32 mouse cellular contexts compared by ENCODE assay signal in the genomic region with DNA sequence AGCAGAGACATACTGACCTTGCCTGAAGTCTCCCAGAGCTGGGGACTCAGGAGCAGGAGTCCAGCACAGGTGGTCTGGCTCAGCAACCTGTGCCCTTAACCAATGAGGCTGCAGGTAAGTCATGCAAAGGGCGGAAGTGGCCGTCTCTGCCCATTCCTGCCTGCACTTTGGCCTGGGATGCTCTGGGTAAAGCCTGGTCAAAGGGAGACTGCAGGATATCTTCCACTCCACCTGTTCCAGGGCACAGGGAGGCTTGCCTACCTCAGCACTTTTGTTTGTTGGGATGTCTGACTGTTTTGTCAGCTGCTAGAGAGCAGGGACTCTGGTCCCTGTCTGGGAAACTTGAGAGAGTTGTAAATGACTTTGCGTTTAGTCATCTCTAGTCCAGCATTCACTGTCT. TPM values are rescaled to one million over a fixed set of nuclear protein-coding genes. Genes with fewer than 3 reads are reported as not detected.
DNase-seq lines count a peak whose midpoint lies in the region; ATAC-seq and TF ChIP-seq lines count a peak whose summit lies in the region.
"Had no signal": no experiment of that assay in that cellular context is flagged by ENCODE, and none has a peak within 500 bp of the region (broad histone marks: within the 10 kb centered on the region; RNA-seq: fewer than 3 reads in every experiment).

No protein-coding gene starts in this region.

- DNase-seq in kidney, adult 11 months = peak; percentile 75
- no peak for DNase-seq in kidney, postnatal 0 days (ENCODE audit: low spot score)
- no peak for DNase-seq in cerebellum, adult 2 months
- no peak for DNase-seq in heart, postnatal 36 days
- DNase-seq: adrenal gland, postnatal 36 days; cerebellum, adult 9-11 months; gastrocnemius, postnatal 14 days; heart, adult 18-20 months; heart, postnatal 10 days; layer of hippocampus, postnatal 36 days; liver, embryonic 13.5 days; lung, adult 2 months; lung, postnatal 14 days; midbrain, embryonic 14.5 days; thymus, adult 2 months had no signal

- H3ac ChIP-seq in myocyte (ENCODE audit: control insufficient read depth, insufficient read length) = no peak overlapping the region

- TF ChIP-seq CTCF in kidney, postnatal 0 days (IDR thresholded peaks at IDR 0.05; ENCODE audit: low read depth) = no peak
- no peak for TF ChIP-seq CTCF in cerebellum, adult 2 months (IDR thresholded peaks at IDR 0.05; ENCODE audit: borderline replicate concordance, insufficient read depth, low read depth, low read length)

- no peak overlapping the region for H3K9ac ChIP-seq in kidney, embryonic 14.5 days (ENCODE audit: low read depth, low read length)
- no peak overlapping the region for H3K9ac ChIP-seq in intestine, embryonic 16.5 days (ENCODE audit: low read depth, low read length)
- H3K9ac ChIP-seq in kidney, postnatal 0 days (ENCODE audit: low read depth, low read length) = no peak overlapping the region
- no peak overlapping the region for H3K9ac ChIP-seq in midbrain, embryonic 13.5 days (replicated peaks)
- H3K9ac ChIP-seq: embryonic facial prominence, embryonic 15.5 days; heart, embryonic 12.5 days; hindbrain, embryonic 14.5 days; limb, embryonic 12.5 days; liver, embryonic 13.5 days had no signal

- H3K4me1 ChIP-seq in kidney, embryonic 14.5 days (ENCODE audit: control insufficient read depth, insufficient read depth, low read length) = no peaks in the 10 kb centered on the region; the same call in 1 of the 2 replicates
- H3K4me1 ChIP-seq in intestine, embryonic 16.5 days (ENCODE audit: control insufficient read depth, insufficient read depth, low read length) = peaks cover 8% of the 10 kb centered on the region; the same call in 1 of the 2 replicates
- H3K4me1 ChIP-seq in kidney, postnatal 0 days (replicated peaks; ENCODE audit: insufficient read depth, low read length) = no peaks in the 10 kb centered on the region
- H3K4me1 ChIP-seq in cerebellum, adult 2 months (ENCODE audit: control insufficient read depth, insufficient read depth, low read length) = no peaks in the 10 kb centered on the region
- H3K4me1 ChIP-seq in midbrain, embryonic 13.5 days (replicated peaks) = no peaks in the 10 kb centered on the region
- H3K4me1 ChIP-seq: embryonic facial prominence, embryonic 15.5 days; limb, embryonic 12.5 days had no signal

- intact Hi-C loops in heart, postnatal 36 days (cut with DNase I) = no loop called here

- no peak overlapping the region for H3K4me3 ChIP-seq in kidney, embryonic 14.5 days (ENCODE audit: low read length)
- H3K4me3 ChIP-seq in intestine, embryonic 16.5 days (ENCODE audit: low read length) = no peak overlapping the region
- no peak overlapping the region for H3K4me3 ChIP-seq in kidney, postnatal 0 days (replicated peaks; ENCODE audit: low read depth, low read length)
- H3K4me3 ChIP-seq in myocyte = no peak overlapping the region
- H3K4me3 ChIP-seq in cerebellum, adult 2 months (replicated peaks; ENCODE audit: insufficient read depth, low read depth, low read length) = no peak overlapping the region
- H3K4me3 ChIP-seq in midbrain, embryonic 13.5 days (replicated peaks) = no peak overlapping the region
- H3K4me3 ChIP-seq: embryonic facial prominence, embryonic 15.5 days; heart, embryonic 12.5 days; limb, embryonic 12.5 days; liver, embryonic 13.5 days had no signal

- H3K27ac ChIP-seq in kidney, embryonic 14.5 days (ENCODE audit: low read depth, low read length) = no peak overlapping the region
- 0 out of 2 replicates have a peak overlapping the region, but pooled peaks have one; percentile 8 for H3K27ac ChIP-seq in intestine, embryonic 16.5 days (ENCODE audit: low read length)
- H3K27ac ChIP-seq in kidney, postnatal 0 days = no peak overlapping the region
- no peak overlapping the region for H3K27ac ChIP-seq in cerebellum, adult 2 months (ENCODE audit: insufficient read depth, low read length)
- no peak overlapping the region for H3K27ac ChIP-seq in midbrain, embryonic 13.5 days
- H3K27ac ChIP-seq: embryonic facial prominence, embryonic 15.5 days; hindbrain, embryonic 14.5 days; limb, embryonic 12.5 days; liver, embryonic 13.5 days; stomach, postnatal 0 days had no signal

- no peak for TF ChIP-seq POLR2A in myocyte (IDR thresholded peaks at IDR 0.05; ENCODE audit: insufficient read length, low read depth)
- no peak for TF ChIP-seq POLR2A in cerebellum, adult 2 months (IDR thresholded peaks at IDR 0.05; ENCODE audit: borderline replicate concordance, insufficient read depth, low read length)

- H3K4me2 ChIP-seq in kidney, embryonic 14.5 days (replicated peaks; ENCODE audit: low read depth, low read length) = no peak overlapping the region
- H3K4me2 ChIP-seq in intestine, embryonic 16.5 days (ENCODE audit: low read depth, low read length) = no peak overlapping the region
- H3K4me2 ChIP-seq in kidney, postnatal 0 days (ENCODE audit: low read length) = no peak overlapping the region
- H3K4me2 ChIP-seq in myocyte (ENCODE audit: low read depth) = no peak overlapping the region
- no peak overlapping the region for H3K4me2 ChIP-seq in midbrain, embryonic 13.5 days (replicated peaks)
- H3K4me2 ChIP-seq: embryonic facial prominence, embryonic 15.5 days; heart, embryonic 12.5 days; hindbrain, embryonic 14.5 days; limb, embryonic 12.5 days; liver, embryonic 13.5 days had no signal

- H3K79me2 ChIP-seq in myocyte (ENCODE audit: control insufficient read depth, insufficient read depth) = no peaks in the 10 kb centered on the region

- 49% methylated on average over 3 of the region's 3 CpGs for WGBS in kidney, embryonic 14.5 days
- 67% methylated on average over 3 of the region's 3 CpGs for WGBS in intestine, embryonic 16.5 days
- 67% methylated on average over 3 of the region's 3 CpGs for WGBS in kidney, postnatal 0 days
- 92% methylated on average over 3 of the region's 3 CpGs for WGBS in cerebellum, adult 2 months
- 80% methylated on average over 3 of the region's 3 CpGs for WGBS in midbrain, embryonic 13.5 days

- no peaks in the 10 kb centered on the region for H3K27me3 ChIP-seq in kidney, embryonic 14.5 days (ENCODE audit: control insufficient read depth, insufficient read depth, low read length)
- H3K27me3 ChIP-seq in intestine, embryonic 16.5 days (replicated peaks; ENCODE audit: control insufficient read depth, insufficient read depth, low read length) = no peaks in the 10 kb centered on the region
- no peaks in the 10 kb centered on the region for H3K27me3 ChIP-seq in kidney, postnatal 0 days (ENCODE audit: insufficient read depth, low read length)
- no peaks in the 10 kb centered on the region for H3K27me3 ChIP-seq in myocyte (ENCODE audit: control insufficient read depth, insufficient read depth, insufficient read length)
- no peaks in the 10 kb centered on the region for H3K27me3 ChIP-seq in cerebellum, adult 2 months (ENCODE audit: control insufficient read depth, insufficient read depth, low read length)
- no peaks in the 10 kb centered on the region for H3K27me3 ChIP-seq in midbrain, embryonic 13.5 days
- H3K27me3 ChIP-seq: embryonic facial prominence, embryonic 15.5 days; heart, embryonic 12.5 days; limb, embryonic 12.5 days; liver, embryonic 13.5 days; Patski had no signal

- H3K36me3 ChIP-seq in kidney, embryonic 14.5 days (ENCODE audit: control insufficient read depth, insufficient read depth, low read length) = no peaks in the 10 kb centered on the region
- H3K36me3 ChIP-seq in intestine, embryonic 16.5 days (ENCODE audit: control insufficient read depth, insufficient read depth, low read length) = no peaks in the 10 kb centered on the region
- no peaks in the 10 kb centered on the region for H3K36me3 ChIP-seq in kidney, postnatal 0 days (ENCODE audit: insufficient read depth, low read length)
- H3K36me3 ChIP-seq in myocyte (ENCODE audit: control insufficient read depth, insufficient read depth) = no peaks in the 10 kb centered on the region
- H3K36me3 ChIP-seq in midbrain, embryonic 13.5 days = no peaks in the 10 kb centered on the region
- H3K36me3 ChIP-seq: embryonic facial prominence, embryonic 15.5 days; heart, embryonic 12.5 days; limb, embryonic 12.5 days; liver, embryonic 13.5 days had no signal

- H3K9me3 ChIP-seq in kidney, embryonic 14.5 days (ENCODE audit: control insufficient read depth, low read length) = no peaks in the 10 kb centered on the region
- no peaks in the 10 kb centered on the region for H3K9me3 ChIP-seq in intestine, embryonic 16.5 days (ENCODE audit: control insufficient read depth, low read length)
- no peaks in the 10 kb centered on the region for H3K9me3 ChIP-seq in kidney, postnatal 0 days (replicated peaks; ENCODE audit: low read length)
- H3K9me3 ChIP-seq in midbrain, embryonic 13.5 days = no peaks in the 10 kb centered on the region
- H3K9me3 ChIP-seq: embryonic facial prominence, embryonic 15.5 days; heart, embryonic 12.5 days; limb, embryonic 12.5 days; liver, embryonic 13.5 days had no signal

- ATAC-seq in kidney, embryonic 14.5 days (ENCODE audit: low FRiP score, low TSS enrichment) = no peak
- ATAC-seq in intestine, embryonic 16.5 days = peak; percentile 49
- peak; percentile 69 for ATAC-seq in kidney, postnatal 0 days (replicated peaks; ENCODE audit: low FRiP score, low read depth)
- ATAC-seq in midbrain, embryonic 13.5 days = no peak
- ATAC-seq: forebrain, embryonic 14.5 days; inflammation-experienced regulatory T-cells, adult 6 months; Patski had no signal

RNA-seq across cellular contexts. Expression of gene Ceacam1, which starts 25.3 kb away (rescaled TPM):
- 2.3 and 5.7 TPM in 2 replicates for polyA plus RNA-seq in kidney, embryonic 14.5 days (2014; fragmentation: Nextera tagmentation; extraction: Ambion mirVana)
- polyA plus RNA-seq in intestine, embryonic 16.5 days (2015; fragmentation: Nextera tagmentation; extraction: Ambion mirVana) = 40.6 and 46.7 TPM in 2 replicates
- 4.7 and 6.3 TPM in 2 replicates for polyA plus RNA-seq in kidney, postnatal 0 days (2015; fragmentation: Nextera tagmentation; extraction: Ambion mirVana)
- polyA plus RNA-seq in myocyte (2012; fragmentation: generic; extraction: Trizol) = not detected
- 3.5 and 4.1 TPM in 2 replicates for polyA plus RNA-seq in cerebellum, adult 2 months (2012; rRNA removed)
- 10 to 100 TPM; 12.0 to 15.8 TPM for total RNA-seq in heart, postnatal 36 days (2021)
- 0.34 and 0.43 TPM in 2 replicates for polyA plus RNA-seq in midbrain, embryonic 13.5 days (2015; fragmentation: Nextera tagmentation; extraction: Ambion mirVana)

RNA-seq across cellular contexts. Expression of gene Cxcl17, which starts 39.4 kb away (rescaled TPM):
- polyA plus RNA-seq in kidney, embryonic 14.5 days (2014; fragmentation: Nextera tagmentation; extraction: Ambion mirVana) = 0.27 and 0.30 TPM in 2 replicates
- 0.18 and 0.43 TPM in 2 replicates for polyA plus RNA-seq in intestine, embryonic 16.5 days (2015; fragmentation: Nextera tagmentation; extraction: Ambion mirVana)
- polyA plus RNA-seq in kidney, postnatal 0 days (2015; fragmentation: Nextera tagmentation; extraction: Ambion mirVana) = 0.43 and 0.47 TPM in 2 replicates
- polyA plus RNA-seq in myocyte (2012; fragmentation: generic; extraction: Trizol) = 0.06 TPM
- not detected in 2 replicates for polyA plus RNA-seq in cerebellum, adult 2 months (2012; rRNA removed)
- not detected for total RNA-seq in heart, postnatal 36 days (2021)
- 0.51 and 0.73 TPM in 2 replicates for polyA plus RNA-seq in midbrain, embryonic 13.5 days (2015; fragmentation: Nextera tagmentation; extraction: Ambion mirVana)
- total RNA-seq: adrenal gland, adult 18-20 months; adrenal gland, postnatal 36 days; common myeloid progenitor, adult 5-6 weeks; gastrocnemius, postnatal 14 days; heart, postnatal 10 days; layer of hippocampus, adult 8-10 months; layer of hippocampus, postnatal 36 days; left cerebral cortex, postnatal 10 days; megakaryocyte, adult 5-6 weeks had no signal
- polyA plus RNA-seq: forebrain, embryonic 14.5 days; heart, embryonic 12.5 days; inflammation-experienced regulatory T-cells, adult 6 months; liver, embryonic 13.5 days had no signal

RNA-seq across cellular contexts. Expression of gene Lipe, which starts 53.6 kb away (rescaled TPM):
- polyA plus RNA-seq in kidney, embryonic 14.5 days (2014; fragmentation: Nextera tagmentation; extraction: Ambion mirVana) = 5.3 and 6.8 TPM in 2 replicates
- polyA plus RNA-seq in intestine, embryonic 16.5 days (2015; fragmentation: Nextera tagmentation; extraction: Ambion mirVana) = 9.1 and 11.8 TPM in 2 replicates
- 6.4 and 6.5 TPM in 2 replicates for polyA plus RNA-seq in kidney, postnatal 0 days (2015; fragmentation: Nextera tagmentation; extraction: Ambion mirVana)
- 3.8 TPM for polyA plus RNA-seq in myocyte (2012; fragmentation: generic; extraction: Trizol)
- polyA plus RNA-seq in cerebellum, adult 2 months (2012; rRNA removed) = 12.1 and 12.3 TPM in 2 replicates
- total RNA-seq in heart, postnatal 36 days (2021) = 10 to 100 TPM; 53.3 to 57.8 TPM
- 8.4 and 9.9 TPM in 2 replicates for polyA plus RNA-seq in midbrain, embryonic 13.5 days (2015; fragmentation: Nextera tagmentation; extraction: Ambion mirVana)

Comparison
In these comparisons a context has a peak if more than half of its experiments do, and no peak if none do; other contexts are left out.
1. ATAC-seq: peak in intestine, embryonic 16.5 days (single experiment) and kidney, postnatal 0 days (single experiment); none in kidney, embryonic 14.5 days (single experiment) and midbrain, embryonic 13.5 days (single experiment).